Mouse (Mus musculus): ENCODE data around the gene Kat6b. TPM values are rescaled to one million over a fixed set of nuclear protein-coding genes. Genes with fewer than 3 reads are reported as not detected.

Gene Kat6b
- total and polyA plus RNA-seq, 3 experiments, result 2.3 to 10.9 (median 8.0) TPM

- H3K27me3 ChIP-seq (replicated peaks), result no peaks in the 10 kb centered on the region
- dilution Hi-C loops (cut with MboI; ENCODE audit: extremely low pct_ligation_motif_present, extremely low pct_unique_long_range_greater_than_20kb, low sequenced_read_pairs) (no loop called here), in situ Hi-C loops (cut with MboI; ENCODE audit: low pct_ligation_motif_present, low pct_unique_long_range_greater_than_20kb, low sequenced_read_pairs) (no loop called here)
- H3K27ac ChIP-seq (ENCODE audit: insufficient read depth, low read depth), result no peak overlapping the region
- no peak overlapping the region for H3K4me2 ChIP-seq (ENCODE audit: insufficient read depth, low read depth, poor library complexity, severe bottlenecking)
- peaks cover 3 to 10% of the 10 kb centered on the region in 2 experiments; a peak in 2 of 4 replicates for H3K4me1 ChIP-seq (ENCODE audit: control insufficient read depth in 1 of 2, insufficient read depth in 2 of 2)
- DNase-seq (ENCODE audit: extremely low read depth), result no peak
- H3K36me3 ChIP-seq (replicated peaks in 1 of 2; ENCODE audit: control insufficient read depth in 1 of 2, insufficient read depth in 1 of 2, low read length in 1 of 2), result no peaks in the 10 kb centered on the region
- H3K79me2 ChIP-seq (replicated peaks; ENCODE audit: control insufficient read depth, extremely low read depth, insufficient read depth, poor library complexity, severe bottlenecking), result no peaks in the 10 kb centered on the region
- H3K9me3 ChIP-seq (replicated peaks; ENCODE audit: low read length), result no peaks in the 10 kb centered on the region
- TF ChIP-seq MYC (IDR thresholded peaks at IDR 0.05; ENCODE audit: low read depth, low read length) (no peak), E2F4 (IDR thresholded peaks at IDR 0.05; ENCODE audit: insufficient replicate concordance, low read depth, low read length) (no peak), SIN3A (IDR thresholded peaks at IDR 0.05; ENCODE audit: low read length) (no peak), ZMIZ1 (IDR thresholded peaks at IDR 0.05; ENCODE audit: low read depth, low read length) (no peak), ZKSCAN1 (IDR thresholded peaks at IDR 0.05; ENCODE audit: borderline replicate concordance, low read depth, low read length) (no peak), EP300 (IDR thresholded peaks at IDR 0.05; ENCODE audit: low read length) (no peak), MEF2A (IDR thresholded peaks at IDR 0.05; ENCODE audit: borderline replicate concordance, low read depth, low read length) (no peak), USF1 (IDR thresholded peaks at IDR 0.05; ENCODE audit: low read depth, low read length) (no peak), CTCF (conservative IDR thresholded peaks at IDR 0.05 in 1 of 2, IDR thresholded peaks at IDR 0.05 in 1 of 2; ENCODE audit: low read depth in 2 of 2, low read length in 2 of 2) (no peak), CHD1 (IDR thresholded peaks at IDR 0.05; ENCODE audit: low read depth, low read length) (no peak)
- no peak overlapping the region for H3K9ac ChIP-seq (ENCODE audit: insufficient read depth, low read depth)
- no peak overlapping the region for H3K4me3 ChIP-seq (replicated peaks in 1 of 3; ENCODE audit: low read depth in 2 of 3, low read length in 2 of 3, poor library complexity in 1 of 3)
Measured at GRCm38 (mm10) chr14:21686376-21687279, 205.4 kb downstream of the Kat6b start.

GRCm38 (mm10) chr14:21691070-21691469 is 209.8 kb downstream of the Kat6b start:
- H3K9ac ChIP-seq (ENCODE audit: insufficient read depth, low read depth), result no peak overlapping the region
- H3K4me3 ChIP-seq (replicated peaks in 1 of 3; ENCODE audit: low read depth in 2 of 3, low read length in 2 of 3, poor library complexity in 1 of 3), result no peak overlapping the region
- H3K4me1 ChIP-seq (ENCODE audit: control insufficient read depth in 1 of 2, insufficient read depth in 2 of 2), result 0 out of 4 replicates have a peak, but pooled peaks cover 0 to 3% of the 10 kb centered on the region in 2 experiments
- no peaks in the 10 kb centered on the region for H3K79me2 ChIP-seq (replicated peaks; ENCODE audit: control insufficient read depth, extremely low read depth, insufficient read depth, poor library complexity, severe bottlenecking)
- no peaks in the 10 kb centered on the region for H3K36me3 ChIP-seq (replicated peaks in 1 of 2; ENCODE audit: control insufficient read depth in 1 of 2, insufficient read depth in 1 of 2, low read length in 1 of 2)
- dilution Hi-C loops (cut with MboI; ENCODE audit: extremely low pct_ligation_motif_present, extremely low pct_unique_long_range_greater_than_20kb, low sequenced_read_pairs) (no loop called here), in situ Hi-C loops (cut with MboI; ENCODE audit: low pct_ligation_motif_present, low pct_unique_long_range_greater_than_20kb, low sequenced_read_pairs) (loop anchor here (5.0 kb wide), 1 partner anchor 36 kb away; no protein-coding TSS in a partner anchor)
- no peak for DNase-seq (ENCODE audit: extremely low read depth)
- H3K27me3 ChIP-seq (replicated peaks), result no peaks in the 10 kb centered on the region
- H3K9me3 ChIP-seq (replicated peaks; ENCODE audit: low read length), result peaks cover 3% of the 10 kb centered on the region
- H3K4me2 ChIP-seq (ENCODE audit: insufficient read depth, low read depth, poor library complexity, severe bottlenecking), result no peak overlapping the region
- H3K27ac ChIP-seq (ENCODE audit: insufficient read depth, low read depth), result no peak overlapping the region
- no peak for TF ChIP-seq USF1 (IDR thresholded peaks at IDR 0.05; ENCODE audit: low read depth, low read length)
- no peak for TF ChIP-seq NRF1 (IDR thresholded peaks at IDR 0.05; ENCODE audit: low read depth, low read length)
- no peak for TF ChIP-seq CHD1 (IDR thresholded peaks at IDR 0.05; ENCODE audit: low read depth, low read length)
- TF ChIP-seq POLR2AphosphoS2 (IDR thresholded peaks at IDR 0.05; ENCODE audit: low read depth, low read length), result no peak
- TF ChIP-seq ETS1 (conservative IDR thresholded peaks at IDR 0.05; ENCODE audit: low read depth, low read length), result no peak
- no peak for TF ChIP-seq MAZ (IDR thresholded peaks at IDR 0.05; ENCODE audit: low read depth, low read length)
- no peak for TF ChIP-seq PAX5 (IDR thresholded peaks at IDR 0.05; ENCODE audit: low read length)
- TF ChIP-seq E2F4 (IDR thresholded peaks at IDR 0.05; ENCODE audit: insufficient replicate concordance, low read depth, low read length), result no peak
- TF ChIP-seq SMC3 (IDR thresholded peaks at IDR 0.05; ENCODE audit: low read depth, low read length), result no peak
- no peak for TF ChIP-seq TCF12 (IDR thresholded peaks at IDR 0.05; ENCODE audit: low read depth, low read length)
- TF ChIP-seq EP300 (IDR thresholded peaks at IDR 0.05; ENCODE audit: low read length), result no peak
- TF ChIP-seq MAX (IDR thresholded peaks at IDR 0.05; ENCODE audit: low read length), result no peak

Measured in CH12.LX (cell line).